ENCODE assay signal across 24 mouse cellular contexts in genomic region chr10:96115325-96115724, GRCm38 (mm10). TPM values are rescaled to one million over a fixed set of nuclear protein-coding genes. Genes with fewer than 3 reads are reported as not detected.
"Had no signal": no experiment of that assay in that cellular context is flagged by ENCODE, and none has a peak within 500 bp of the region (broad histone marks: within the 10 kb centered on the region; RNA-seq: fewer than 3 reads in every experiment).

No protein-coding gene starts in this region.

- H3K4me3 ChIP-seq: liver, embryonic 15.5 days; midbrain, embryonic 10.5 days; midbrain, embryonic 12.5 days; neural tube, embryonic 12.5 days; stomach, embryonic 15.5 days had no signal

- H3K27me3 ChIP-seq: liver, embryonic 15.5 days; midbrain, embryonic 12.5 days; neural tube, embryonic 12.5 days; stomach, embryonic 15.5 days had no signal

- H3K9ac ChIP-seq: liver, embryonic 15.5 days; liver, postnatal 0 days; lung, embryonic 14.5 days; midbrain, embryonic 12.5 days; neural tube, embryonic 12.5 days; stomach, embryonic 15.5 days had no signal

- H3K4me2 ChIP-seq: liver, embryonic 15.5 days; lung, embryonic 14.5 days; midbrain, embryonic 12.5 days; neural tube, embryonic 12.5 days; stomach, embryonic 15.5 days had no signal

- H3K9me3 ChIP-seq: liver, embryonic 15.5 days; midbrain, embryonic 10.5 days; midbrain, embryonic 12.5 days; neural tube, embryonic 12.5 days; stomach, embryonic 15.5 days had no signal

- H3K4me1 ChIP-seq: liver, embryonic 15.5 days; midbrain, embryonic 10.5 days; midbrain, embryonic 12.5 days; neural tube, embryonic 12.5 days; stomach, embryonic 15.5 days had no signal

- H3K36me3 ChIP-seq: liver, embryonic 15.5 days; midbrain, embryonic 10.5 days; midbrain, embryonic 12.5 days; neural tube, embryonic 12.5 days; stomach, embryonic 15.5 days had no signal

- ATAC-seq: liver, postnatal 0 days; midbrain, embryonic 16.5 days had no signal

- DNase-seq: liver, postnatal 0 days; lung, embryonic 14.5 days; lung, postnatal 10 days; midbrain, embryonic 14.5 days; right cerebral cortex, postnatal 14 days; thymus, adult 2 months; thymus, postnatal 25 days; thymus, postnatal 4 days had no signal

- H3K27ac ChIP-seq: liver, embryonic 15.5 days; macrophage; midbrain, embryonic 10.5 days; midbrain, embryonic 12.5 days; neural tube, embryonic 12.5 days; stomach, embryonic 15.5 days; stomach, postnatal 0 days had no signal

RNA-seq across cellular contexts. Expression of gene Gm5426, which starts 21.1 kb away (rescaled TPM):
- total RNA-seq: megakaryocyte, adult 5-6 weeks; megakaryocyte-erythroid progenitor cell, adult 5-6 weeks; neutrophil, adult 5-6 weeks had no signal
- polyA plus RNA-seq: liver, embryonic 15.5 days; liver, postnatal 0 days; lung, embryonic 14.5 days; lung, embryonic 16.5 days; macrophage; midbrain, embryonic 10.5 days; midbrain, embryonic 12.5 days; midbrain, embryonic 14.5 days; midbrain, embryonic 16.5 days; neural tube, embryonic 12.5 days; neural tube, embryonic 14.5 days; spleen, adult 2 months; stomach, embryonic 15.5 days; stomach, postnatal 0 days; testis, adult 2 months; thymus, adult 2 months; urinary bladder, adult 2 months had no signal
